Mouse (Mus musculus) spleen, postnatal 10 days (tissue): ENCODE results near the gene Gm21866.
"Not testable (repeated sequence)": the region's sequence is repeated elsewhere in the genome, so short reads cannot be mapped to it uniquely, and the experiment has no call there.

Experiments
- DNase-seq, 2 experiments: peaks; one replicate each; pipeline ENCODE4 v3.0.0; 2021 to 2022; ENCODE audit warnings: low spot score in 2 of 2

Gm21866 gene

GRCm38 (mm10) chrY:13465479-13465878, at the start of gene Gm21866:
TSS of gene Gm21866 (minus strand) at chrY:13465579.
- not testable (repeated sequence) for DNase-seq

GRCm38 (mm10) chrY:13493726-13494125, 28.3 kb upstream of the Gm21866 start, which contains the start of gene Gm20773:
TSS of gene Gm20773 (plus strand) at chrY:13494026.
- DNase-seq: not testable (repeated sequence)
